ENCODE assay signal across 9 mouse cellular contexts in genomic region chr15:78788042-78788441, GRCm38 (mm10). TPM values are rescaled to one million over a fixed set of nuclear protein-coding genes. Genes with fewer than 3 reads are reported as not detected.
DNase-seq lines count a peak whose midpoint lies in the region; ATAC-seq and TF ChIP-seq lines count a peak whose summit lies in the region.
"Had no signal": no experiment of that assay in that cellular context is flagged by ENCODE, and none has a peak within 500 bp of the region (broad histone marks: within the 10 kb centered on the region; RNA-seq: fewer than 3 reads in every experiment).

No protein-coding gene starts in this region.

- H3K36me3 ChIP-seq in hindbrain, embryonic 10.5 days, result no peaks in the 10 kb centered on the region
- no peaks in the 10 kb centered on the region for H3K36me3 ChIP-seq in hindbrain, embryonic 16.5 days (ENCODE audit: control insufficient read depth, insufficient read depth, low read length)
- peaks cover 18% of the 10 kb centered on the region for H3K36me3 ChIP-seq in heart, postnatal 0 days (replicated peaks; ENCODE audit: control insufficient read depth, insufficient read depth, low read length)
- peaks cover 20% of the 10 kb centered on the region for H3K36me3 ChIP-seq in liver, postnatal 0 days (replicated peaks; ENCODE audit: insufficient read depth, low read length)

- H3K9me3 ChIP-seq in hindbrain, embryonic 10.5 days, result no peaks in the 10 kb centered on the region
- no peaks in the 10 kb centered on the region for H3K9me3 ChIP-seq in hindbrain, embryonic 16.5 days (ENCODE audit: control insufficient read depth, low read length)
- H3K9me3 ChIP-seq in heart, postnatal 0 days (replicated peaks; ENCODE audit: control insufficient read depth, low read length), result no peaks in the 10 kb centered on the region
- no peaks in the 10 kb centered on the region for H3K9me3 ChIP-seq in liver, postnatal 0 days (ENCODE audit: low read length)

- no peak for ATAC-seq in hindbrain, embryonic 16.5 days
- ATAC-seq in heart, postnatal 0 days (ENCODE audit: insufficient read depth, low read depth), result peak; percentile 19; the same call in 1 of the 2 replicates
- peak; percentile 14; the same call in 1 of the 2 replicates for ATAC-seq in liver, postnatal 0 days

- DNase-seq in hindbrain, embryonic 10.5 days (ENCODE audit: low spot score), result no peak
- DNase-seq in heart, postnatal 0 days (ENCODE audit: low spot score), result peak; percentile 47
- no peak for DNase-seq in liver, postnatal 0 days
- no peak for DNase-seq in thymus, postnatal 14 days
- no peak for DNase-seq in left cerebral cortex, adult 18-20 months (ENCODE audit: low spot score in 2 of 2)
- no peak for DNase-seq in right cerebral cortex, postnatal 36 days (ENCODE audit: low spot score in 2 of 2)
- DNase-seq: cerebellum, adult 11-12 months had no signal

- H3K4me3 ChIP-seq in hindbrain, embryonic 10.5 days, result no peak overlapping the region; the same call in 1 of the 2 replicates
- H3K4me3 ChIP-seq in hindbrain, embryonic 16.5 days (ENCODE audit: low read length), result no peak overlapping the region
- no peak overlapping the region for H3K4me3 ChIP-seq in cortical plate, adult 2 months (ENCODE audit: insufficient read depth, low read length)
- no peak overlapping the region for H3K4me3 ChIP-seq in heart, postnatal 0 days (ENCODE audit: low read depth, low read length)
- no peak overlapping the region for H3K4me3 ChIP-seq in liver, postnatal 0 days (ENCODE audit: low read depth, low read length)

- WGBS in hindbrain, embryonic 10.5 days, result 71% methylated on average over 3 of the region's 3 CpGs
- WGBS in hindbrain, embryonic 16.5 days, result 85% methylated on average over 3 of the region's 3 CpGs
- 61% methylated on average over 3 of the region's 3 CpGs for WGBS in heart, postnatal 0 days
- 80% methylated on average over 3 of the region's 3 CpGs for WGBS in liver, postnatal 0 days (ENCODE audit: insufficient replicate concordance)

- no peak for TF ChIP-seq POLR2A in cortical plate, adult 2 months (IDR thresholded peaks at IDR 0.05; ENCODE audit: extremely low read depth, insufficient read depth, low read length)

- H3K9ac ChIP-seq in hindbrain, embryonic 16.5 days (ENCODE audit: low read depth, low read length), result no peak overlapping the region
- no peak overlapping the region for H3K9ac ChIP-seq in heart, postnatal 0 days (replicated peaks; ENCODE audit: low read depth, low read length)
- H3K9ac ChIP-seq in liver, postnatal 0 days (replicated peaks), result no peak overlapping the region

- peak; percentile 53; the same call in 1 of the 2 replicates for TF ChIP-seq EP300 in heart, postnatal 0 days (IDR thresholded peaks at IDR 0.05; ENCODE audit: low read depth)
- no peak for TF ChIP-seq EP300 in liver, postnatal 0 days (IDR thresholded peaks at IDR 0.05; ENCODE audit: low read depth)

- TF ChIP-seq CTCF in cortical plate, adult 2 months (IDR thresholded peaks at IDR 0.05; ENCODE audit: extremely low read depth, insufficient read depth, low read length), result no peak
- no peak for TF ChIP-seq CTCF in heart, postnatal 0 days (IDR thresholded peaks at IDR 0.05; ENCODE audit: low read depth)
- TF ChIP-seq CTCF in liver, postnatal 0 days (IDR thresholded peaks at IDR 0.05; ENCODE audit: low read depth), result no peak

- H3K27ac ChIP-seq in hindbrain, embryonic 10.5 days, result peak overlapping the region; percentile 68
- no peak overlapping the region for H3K27ac ChIP-seq in hindbrain, embryonic 16.5 days (ENCODE audit: low read depth, low read length)
- H3K27ac ChIP-seq in cortical plate, adult 2 months (ENCODE audit: insufficient read depth, low read length), result peak overlapping the region; percentile 25; the same call in 1 of the 2 replicates
- H3K27ac ChIP-seq in heart, postnatal 0 days (ENCODE audit: low read depth), result peak overlapping the region; percentile 83
- H3K27ac ChIP-seq in liver, postnatal 0 days (ENCODE audit: low read depth), result peak overlapping the region; percentile 57

- H3K4me1 ChIP-seq in hindbrain, embryonic 10.5 days (replicated peaks), result peaks cover 49% of the 10 kb centered on the region
- peaks cover 8% of the 10 kb centered on the region for H3K4me1 ChIP-seq in hindbrain, embryonic 16.5 days (ENCODE audit: control insufficient read depth, insufficient read depth, low read depth, low read length)
- no peaks in the 10 kb centered on the region for H3K4me1 ChIP-seq in cortical plate, adult 2 months (ENCODE audit: control insufficient read depth, insufficient read depth, low read length)
- peaks cover 12% of the 10 kb centered on the region for H3K4me1 ChIP-seq in heart, postnatal 0 days (ENCODE audit: control insufficient read depth, insufficient read depth)
- peaks cover 10% of the 10 kb centered on the region for H3K4me1 ChIP-seq in liver, postnatal 0 days (ENCODE audit: insufficient read depth)

- H3K4me2 ChIP-seq in hindbrain, embryonic 16.5 days (ENCODE audit: low read length), result no peak overlapping the region
- H3K4me2 ChIP-seq in heart, postnatal 0 days (ENCODE audit: low read depth, low read length), result no peak overlapping the region
- no peak overlapping the region for H3K4me2 ChIP-seq in liver, postnatal 0 days (ENCODE audit: low read depth, low read length)

- H3K27me3 ChIP-seq in hindbrain, embryonic 10.5 days (ENCODE audit: insufficient read depth, poor library complexity, severe bottlenecking), result no peaks in the 10 kb centered on the region
- no peaks in the 10 kb centered on the region for H3K27me3 ChIP-seq in hindbrain, embryonic 16.5 days (replicated peaks; ENCODE audit: control insufficient read depth, insufficient read depth, low read length)
- no peaks in the 10 kb centered on the region for H3K27me3 ChIP-seq in heart, postnatal 0 days (ENCODE audit: control insufficient read depth, insufficient read depth, low read length)
- no peaks in the 10 kb centered on the region for H3K27me3 ChIP-seq in liver, postnatal 0 days (ENCODE audit: insufficient read depth, low read length)

RNA-seq across cellular contexts. Expression of gene Mfng, which starts 14.8 kb away (rescaled TPM):
- polyA plus RNA-seq in hindbrain, embryonic 10.5 days (2016; fragmentation: Nextera tagmentation; extraction: Ambion mirVana), result 71.6 and 79.0 TPM in 2 replicates
- polyA plus RNA-seq in hindbrain, embryonic 16.5 days (2015; fragmentation: Nextera tagmentation; extraction: Ambion mirVana), result 19.7 and 20.1 TPM in 2 replicates
- 5.8 and 6.3 TPM in 2 replicates for polyA plus RNA-seq in cortical plate, adult 2 months (2012; rRNA removed)
- 12.9 and 13.1 TPM in 2 replicates for total RNA-seq in heart, postnatal 0 days (2014; rRNA removed; ENCODE audit: low replicate concordance)
- polyA plus RNA-seq in heart, postnatal 0 days (2015; fragmentation: Nextera tagmentation; extraction: Ambion mirVana), result 13.0 and 13.4 TPM in 2 replicates
- 4.7 and 4.8 TPM in 2 replicates for polyA plus RNA-seq in liver, postnatal 0 days (2015; fragmentation: Nextera tagmentation; extraction: Ambion mirVana)
- 1 to 10 TPM; 3.8 to 4.2 TPM for total RNA-seq in left cerebral cortex, adult 18-20 months (2021)

RNA-seq across cellular contexts. Expression of gene Card10, which starts 14.8 kb away (rescaled TPM):
- polyA plus RNA-seq in hindbrain, embryonic 10.5 days (2016; fragmentation: Nextera tagmentation; extraction: Ambion mirVana), result 4.3 and 4.5 TPM in 2 replicates
- polyA plus RNA-seq in hindbrain, embryonic 16.5 days (2015; fragmentation: Nextera tagmentation; extraction: Ambion mirVana), result 2.5 and 2.8 TPM in 2 replicates
- 4.7 and 5.2 TPM in 2 replicates for polyA plus RNA-seq in cortical plate, adult 2 months (2012; rRNA removed)
- total RNA-seq in heart, postnatal 0 days (2014; rRNA removed; ENCODE audit: low replicate concordance), result 2.7 and 6.4 TPM in 2 replicates
- polyA plus RNA-seq in heart, postnatal 0 days (2015; fragmentation: Nextera tagmentation; extraction: Ambion mirVana), result 4.0 and 4.6 TPM in 2 replicates
- 1.5 and 1.8 TPM in 2 replicates for polyA plus RNA-seq in liver, postnatal 0 days (2015; fragmentation: Nextera tagmentation; extraction: Ambion mirVana)
- total RNA-seq in left cerebral cortex, adult 18-20 months (2021), result 1 to 10 TPM; 4.8 to 4.9 TPM

RNA-seq across cellular contexts. Expression of gene Cdc42ep1, which starts 54.4 kb away (rescaled TPM):
- 19.2 and 19.4 TPM in 2 replicates for polyA plus RNA-seq in hindbrain, embryonic 10.5 days (2016; fragmentation: Nextera tagmentation; extraction: Ambion mirVana)
- polyA plus RNA-seq in hindbrain, embryonic 16.5 days (2015; fragmentation: Nextera tagmentation; extraction: Ambion mirVana), result 15.9 and 17.5 TPM in 2 replicates
- polyA plus RNA-seq in cortical plate, adult 2 months (2012; rRNA removed), result 23.3 and 28.1 TPM in 2 replicates
- 44.7 and 52.5 TPM in 2 replicates for total RNA-seq in heart, postnatal 0 days (2014; rRNA removed; ENCODE audit: low replicate concordance)
- 27.1 and 27.4 TPM in 2 replicates for polyA plus RNA-seq in heart, postnatal 0 days (2015; fragmentation: Nextera tagmentation; extraction: Ambion mirVana)
- polyA plus RNA-seq in liver, postnatal 0 days (2015; fragmentation: Nextera tagmentation; extraction: Ambion mirVana), result 12.6 and 19.8 TPM in 2 replicates
- total RNA-seq in left cerebral cortex, adult 18-20 months (2021), result 10 to 100 TPM; 15.3 to 16.3 TPM
